Mouse (Mus musculus): ENCODE results near the gene Cebpz. TPM values are rescaled to one million over a fixed set of nuclear protein-coding genes. Genes with fewer than 3 reads are reported as not detected.

The Cebpz gene
- polyA plus RNA-seq, 1 experiment from 2014 or later = 57.9 TPM

Other genes starting within 250 kb of the Cebpz start
- 5.3 and 5.4 TPM in 2 replicates for gene Strn, start 199.9 kb downstream of the Cebpz start, polyA plus RNA-seq (2015; fragmentation: Nextera tagmentation; extraction: Ambion mirVana)
- 12.2 and 13.7 TPM in 2 replicates for gene Heatr5b, start 101.7 kb downstream of the Cebpz start, polyA plus RNA-seq (2015; fragmentation: Nextera tagmentation; extraction: Ambion mirVana)
- 43.8 and 45.2 TPM in 2 replicates for gene Gpatch11, start 101.5 kb downstream of the Cebpz start, polyA plus RNA-seq (2015; fragmentation: Nextera tagmentation; extraction: Ambion mirVana)
- 9.4 and 11.3 TPM in 2 replicates for gene Eif2ak2, start 54.5 kb downstream of the Cebpz start, polyA plus RNA-seq (2015; fragmentation: Nextera tagmentation; extraction: Ambion mirVana)
- gene Sult6b1, start 30.1 kb downstream of the Cebpz start, polyA plus RNA-seq (2015; fragmentation: Nextera tagmentation; extraction: Ambion mirVana) = 0.33 and 0.35 TPM in 2 replicates
- 93.6 and 107 TPM in 2 replicates for gene Cebpzos, start 20.6 kb downstream of the Cebpz start, polyA plus RNA-seq (2015; fragmentation: Nextera tagmentation; extraction: Ambion mirVana)
- gene Ndufaf7, start 70 bp upstream of the Cebpz start, polyA plus RNA-seq (2015; fragmentation: Nextera tagmentation; extraction: Ambion mirVana) = 53.3 and 56.1 TPM in 2 replicates
- 34.4 and 36.0 TPM in 2 replicates for gene Prkd3, start 83.8 kb upstream of the Cebpz start, polyA plus RNA-seq (2015; fragmentation: Nextera tagmentation; extraction: Ambion mirVana)
- gene Qpct, start 114.8 kb upstream of the Cebpz start, polyA plus RNA-seq (2015; fragmentation: Nextera tagmentation; extraction: Ambion mirVana) = 13.7 and 15.9 TPM in 2 replicates

Measured in embryonic facial prominence, embryonic 15.5 days (tissue).